Comparison of ENCODE assay signal across 8 mouse cellular contexts in the genomic region with DNA sequence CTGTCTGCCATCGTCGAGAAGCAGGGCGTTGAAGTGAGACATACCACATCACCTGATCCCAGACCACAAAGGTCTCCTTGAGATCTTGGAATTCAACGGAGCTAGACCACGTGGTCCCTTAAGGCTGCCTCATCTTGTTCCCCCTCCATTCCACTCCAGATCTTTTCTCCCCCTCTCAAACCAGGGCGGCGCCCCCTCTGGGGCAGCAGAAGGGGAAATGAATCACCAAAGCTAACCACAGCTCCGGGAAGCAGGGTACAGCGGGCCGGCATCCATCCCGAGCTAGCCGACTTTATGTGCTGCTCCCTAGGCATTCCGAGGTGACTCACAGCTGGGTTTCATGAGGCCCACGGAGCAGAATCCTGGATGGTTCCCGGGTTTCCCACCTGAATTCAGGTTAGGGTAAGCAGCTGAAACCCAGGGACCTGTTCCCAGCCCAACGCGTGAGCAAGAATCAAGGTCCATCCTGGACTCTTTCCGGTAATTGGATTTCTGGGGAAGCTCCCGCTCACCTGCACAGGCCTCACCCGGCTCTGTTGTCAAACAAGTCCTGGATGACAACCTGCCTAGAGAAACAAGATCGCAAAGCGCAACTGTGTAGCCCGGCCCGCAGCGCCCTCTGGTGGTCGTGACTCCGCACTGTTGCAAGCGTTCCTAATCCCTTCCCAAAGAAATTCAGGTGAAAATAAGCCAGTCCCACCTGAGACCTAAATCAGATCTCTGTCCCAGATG. TPM values are rescaled to one million over a fixed set of nuclear protein-coding genes. Genes with fewer than 3 reads are reported as not detected.
DNase-seq lines count a peak whose midpoint lies in the region; ATAC-seq lines count a peak whose summit lies in the region.

Gene Slc35e4 (minus strand): TSS at position 556 of the 732 bp plus-strand sequence.

- peak within 1 kb of the TSS; percentile 91 for H3K4me2 ChIP-seq in hindbrain, embryonic 11.5 days (replicated peaks; ENCODE audit: low read depth, low read length)

- WGBS in hindbrain, embryonic 11.5 days = under 1% methylated on average over 28 of the region's 28 CpGs

- DNase-seq in MN1 (ENCODE audit: low spot score) = peak; percentile 93
- DNase-seq in cerebellum, adult 9-10 months = peak; percentile 90
- DNase-seq in frontal cortex, adult 2 months (ENCODE audit: extremely low spot score in 1 of 2, low spot score in 1 of 2) = peak; percentile 49 to 89
- DNase-seq in hindbrain, embryonic 11.5 days (ENCODE audit: low spot score) = peak; percentile 92
- peak; percentile 88 to 91 for DNase-seq in layer of hippocampus, postnatal 10 days (ENCODE audit: low spot score in 2 of 2)
- peak; percentile 86 for DNase-seq in lung, postnatal 10 days
- peak; percentile 77 for DNase-seq in ovary, postnatal 14 days (ENCODE audit: low spot score)
- DNase-seq in thymus, postnatal 14 days = peak; percentile 80

- H3K36me3 ChIP-seq in hindbrain, embryonic 11.5 days (ENCODE audit: control insufficient read depth, insufficient read depth, low read length) = no peaks in the 10 kb centered on the region

- peak within 1 kb of the TSS; percentile 53 for H3K4me3 ChIP-seq in hindbrain, embryonic 11.5 days (ENCODE audit: low read depth, low read length)

- H3K27me3 ChIP-seq in hindbrain, embryonic 11.5 days (ENCODE audit: control insufficient read depth, insufficient read depth, low read length) = no peaks in the 10 kb centered on the region; the same call in 1 of the 2 replicates

- peaks cover 12% of the 10 kb centered on the region for H3K4me1 ChIP-seq in hindbrain, embryonic 11.5 days (replicated peaks; ENCODE audit: control insufficient read depth, insufficient read depth, low read length)

- H3K9me3 ChIP-seq in hindbrain, embryonic 11.5 days (ENCODE audit: control insufficient read depth, low read length) = no peaks in the 10 kb centered on the region

- peak within 1 kb of the TSS; percentile 58 for H3K27ac ChIP-seq in hindbrain, embryonic 11.5 days (ENCODE audit: low read depth, low read length)

- peak within 1 kb of the TSS; percentile 64 for H3K9ac ChIP-seq in hindbrain, embryonic 11.5 days (ENCODE audit: low read depth, low read length)

- peak; percentile 75 for ATAC-seq in hindbrain, embryonic 11.5 days (ENCODE audit: low FRiP score)

RNA-seq across cellular contexts. Expression of gene Slc35e4, which starts in this region (rescaled TPM):
- 23.9 and 24.0 TPM in 2 replicates for polyA plus RNA-seq in frontal cortex, adult 2 months (2012; rRNA removed)
- 4.0 and 4.4 TPM in 2 replicates for polyA plus RNA-seq in hindbrain, embryonic 11.5 days (2014; fragmentation: Nextera tagmentation; extraction: Ambion mirVana)
- 10 to 100 TPM; 21.8 to 22.2 TPM for total RNA-seq in layer of hippocampus, postnatal 10 days (2021)

Comparison
In these comparisons a context has a peak if more than half of its experiments do, and no peak if none do; other contexts are left out.
1. Peak in every context shown above with its lines: DNase-seq, ATAC-seq, H3K4me3 ChIP-seq and H3K27ac ChIP-seq.